Mouse (Mus musculus) neural tube, embryonic 13.5 days (tissue): ENCODE measurements around the gene Olfr279. TPM values are rescaled to one million over a fixed set of nuclear protein-coding genes. Genes with fewer than 3 reads are reported as not detected.

ENCODE experiments used
- ATAC-seq: fragments of 200-750 bp; cut with Nextera tagmentation; 2 replicates; pipeline ENCODE4 v1.8.0; 2017; ENCODE audit warnings: low read depth, mild to moderate bottlenecking, moderate TSS enrichment, moderate library complexity
- H3K27ac ChIP-seq: fragments of 300-500 bp; sonication (generic); replicated peaks from 2 replicates; pipeline ENCODE4 v1.5.1; 2015; ENCODE audit warnings: moderate library complexity, mild to moderate bottlenecking, inconsistent platforms
- H3K27me3 ChIP-seq: fragments of 300-500 bp; sonication (generic); 2 replicates; pipeline ENCODE4 v1.6.1; 2015; ENCODE audit warnings: mild to moderate bottlenecking, inconsistent platforms
- H3K36me3 ChIP-seq: fragments of 300-500 bp; sonication (generic); 2 replicates; pipeline ENCODE4 v1.6.1; 2015; ENCODE audit warnings: mild to moderate bottlenecking, inconsistent platforms
- H3K4me1 ChIP-seq: fragments of 300-500 bp; sonication (generic); replicated peaks from 2 replicates; pipeline ENCODE4 v1.6.1; 2015; ENCODE audit warnings: inconsistent platforms
- H3K4me2 ChIP-seq: fragments of 300-500 bp; sonication (generic); 2 replicates; pipeline ENCODE4 v1.6.1; 2015; ENCODE audit warnings: inconsistent platforms, mild to moderate bottlenecking, moderate library complexity
- H3K4me3 ChIP-seq: fragments of 300-500 bp; sonication (generic); 2 replicates; pipeline ENCODE4 v1.5.1; 2015; ENCODE audit warnings: mild to moderate bottlenecking, inconsistent platforms
- H3K9ac ChIP-seq: fragments of 300-500 bp; sonication (generic); 2 replicates; pipeline ENCODE4 v1.6.1; 2015; ENCODE audit warnings: moderate library complexity, mild to moderate bottlenecking, inconsistent platforms
- H3K9me3 ChIP-seq: fragments of 300-500 bp; sonication (generic); 2 replicates; pipeline ENCODE4 v1.6.1; 2016; ENCODE audit warnings: inconsistent platforms
- WGBS: fragments of 180-500 bp; shearing (Covaris S2); methylation state at CpG from one replicate; pipeline ENCODE4 v1.1.7; 2015; 5-methylcytosine and 5-hydroxymethylcytosine counted together
- microRNA-seq: library from miRNA; unstranded; fragments of <30 nt; microRNA quantifications from one replicate; pipeline ENCODE4, GENCODE M21; 2016
- polyA plus RNA-seq: library from polyadenylated mRNA; unstranded; fragments of >200 nt; fragmentation: Nextera tagmentation; extraction: Ambion mirVana; gene quantifications from 2 replicates; pipeline ENCODE4 v1.2.1, GENCODE M21; 2015

Olfr279 gene
- polyA plus RNA-seq, 1 experiment from 2014 or later, result not detected

GRCm38 (mm10) chr15:98533881-98534627 lies 41.9 kb downstream of the Olfr279 start, which contains the start of gene Kansl2:
Gene Kansl2 (minus strand): TSS chr15:98534264.
- H3K4me3 ChIP-seq, result peak within 1 kb of the TSS; percentile 84
- ATAC-seq, result peak; percentile 100
- H3K27ac ChIP-seq, result peak within 1 kb of the TSS; percentile 100
- no peaks in the 10 kb centered on the region for H3K27me3 ChIP-seq
- H3K4me1 ChIP-seq, result peaks cover 28% of the 10 kb centered on the region
- H3K9me3 ChIP-seq, result no peaks in the 10 kb centered on the region
- H3K4me2 ChIP-seq, result peak within 1 kb of the TSS; percentile 95
- H3K9ac ChIP-seq, result peak within 1 kb of the TSS; percentile 94
- under 1% methylated on average over 69 of the region's 70 CpGs for WGBS
- H3K36me3 ChIP-seq, result peaks cover 37% of the 10 kb centered on the region

GRCm38 (mm10) chr15:98535921-98536320 lies 43.7 kb downstream of the Olfr279 start:
- Histone ChIP-seq H3K27ac (no peak overlapping the region), H3K36me3 (peaks cover 25% of the 10 kb centered on the region), H3K4me1 (peaks cover 26% of the 10 kb centered on the region), H3K4me3 (no peak overlapping the region), H3K27me3 (no peaks in the 10 kb centered on the region), H3K4me2 (no peak overlapping the region), H3K9me3 (no peaks in the 10 kb centered on the region), H3K9ac (no peak overlapping the region)
- 88% methylated on average over 4 of the region's 4 CpGs for WGBS
- no peak for ATAC-seq

GRCm38 (mm10) chr15:98536828-98537510 lies 44.8 kb downstream of the Olfr279 start:
- no peak for ATAC-seq
- Histone ChIP-seq H3K27me3 (no peaks in the 10 kb centered on the region), H3K4me3 (no peak overlapping the region), H3K9ac (no peak overlapping the region), H3K36me3 (peaks cover 26% of the 10 kb centered on the region), H3K9me3 (no peaks in the 10 kb centered on the region), H3K27ac (no peak overlapping the region), H3K4me2 (no peak overlapping the region), H3K4me1 (peaks cover 16% of the 10 kb centered on the region)
- WGBS, result 91% methylated on average over 8 of the region's 8 CpGs

GRCm38 (mm10) chr15:98537923-98538322 lies 45.7 kb downstream of the Olfr279 start:
- H3K9me3 ChIP-seq, result no peaks in the 10 kb centered on the region
- H3K4me1 ChIP-seq, result peaks cover 6% of the 10 kb centered on the region
- H3K27ac ChIP-seq, result no peak overlapping the region
- ATAC-seq, result no peak
- peaks cover 34% of the 10 kb centered on the region for H3K36me3 ChIP-seq
- 80% methylated on average over 4 of the region's 4 CpGs for WGBS
- no peak overlapping the region for H3K4me2 ChIP-seq
- no peak overlapping the region for H3K9ac ChIP-seq
- no peak overlapping the region for H3K4me3 ChIP-seq
- H3K27me3 ChIP-seq, result no peaks in the 10 kb centered on the region

GRCm38 (mm10) chr15:98541064-98541463 lies 48.9 kb downstream of the Olfr279 start:
- Histone ChIP-seq H3K36me3 (peaks cover 64% of the 10 kb centered on the region), H3K4me3 (no peak overlapping the region), H3K4me2 (no peak overlapping the region), H3K4me1 (no peaks in the 10 kb centered on the region), H3K9ac (no peak overlapping the region), H3K27ac (no peak overlapping the region), H3K27me3 (no peaks in the 10 kb centered on the region), H3K9me3 (no peaks in the 10 kb centered on the region)
- WGBS, result 91% methylated on average over 6 of the region's 6 CpGs
- no peak for ATAC-seq

GRCm38 (mm10) chr15:98543341-98543740 lies 51.1 kb downstream of the Olfr279 start:
- H3K9ac ChIP-seq, result no peak overlapping the region
- no peak overlapping the region for H3K27ac ChIP-seq
- H3K27me3 ChIP-seq, result no peaks in the 10 kb centered on the region
- WGBS, result 63% methylated on average over 4 of the region's 4 CpGs
- H3K4me1 ChIP-seq, result no peaks in the 10 kb centered on the region
- no peak for ATAC-seq
- no peak overlapping the region for H3K4me2 ChIP-seq
- peaks cover 78% of the 10 kb centered on the region for H3K36me3 ChIP-seq
- H3K4me3 ChIP-seq, result no peak overlapping the region
- H3K9me3 ChIP-seq, result no peaks in the 10 kb centered on the region

GRCm38 (mm10) chr15:98545151-98545550 lies 52.9 kb downstream of the Olfr279 start:
- no peak overlapping the region for H3K27ac ChIP-seq
- whole genome bisulfite sequencing, result 94% methylated on average over 3 of the region's 3 CpGs
- H3K36me3 ChIP-seq, result peaks cover 86% of the 10 kb centered on the region
- no peak for ATAC-seq
- no peak overlapping the region for H3K9ac ChIP-seq
- no peaks in the 10 kb centered on the region for H3K9me3 ChIP-seq
- no peaks in the 10 kb centered on the region for H3K4me1 ChIP-seq
- H3K4me2 ChIP-seq, result no peak overlapping the region
- H3K27me3 ChIP-seq, result no peaks in the 10 kb centered on the region
- no peak overlapping the region for H3K4me3 ChIP-seq

GRCm38 (mm10) chr15:98546843-98547242 lies 54.6 kb downstream of the Olfr279 start:
- no peak overlapping the region for H3K9ac ChIP-seq
- 93% methylated on average over 5 of the region's 5 CpGs for WGBS
- no peak overlapping the region for H3K4me3 ChIP-seq
- H3K27ac ChIP-seq, result no peak overlapping the region
- no peak for ATAC-seq
- H3K4me2 ChIP-seq, result no peak overlapping the region
- peaks cover 94% of the 10 kb centered on the region for H3K36me3 ChIP-seq
- no peaks in the 10 kb centered on the region for H3K9me3 ChIP-seq
- no peaks in the 10 kb centered on the region for H3K4me1 ChIP-seq
- no peaks in the 10 kb centered on the region for H3K27me3 ChIP-seq

Small RNA genes within 50 kb of the gene (microRNA-seq; reads per million reads assigned to microRNA genes)
- gene Mir1291, result 0.44 reads per million

Other genes starting within 250 kb of the Olfr279 start
- not detected in 2 replicates for gene H1fnt, start 235.1 kb upstream of the Olfr279 start, polyA plus RNA-seq
- 5.5 and 6.5 TPM in 2 replicates for gene Zfp641, start 196.2 kb upstream of the Olfr279 start, polyA plus RNA-seq
- not detected in 2 replicates for gene Olfr285, start 175.0 kb upstream of the Olfr279 start, polyA plus RNA-seq
- gene Olfr284, start 151.4 kb upstream of the Olfr279 start, polyA plus RNA-seq, result not detected in 2 replicates
- not detected in 2 replicates for gene Olfr283, start 111.5 kb upstream of the Olfr279 start, polyA plus RNA-seq
- not detected in 2 replicates for gene Olfr282, start 61.2 kb upstream of the Olfr279 start, polyA plus RNA-seq
- gene Olfr281, start 39.8 kb upstream of the Olfr279 start, polyA plus RNA-seq, result not detected in 2 replicates
- not detected in 2 replicates for gene OR5BS1P, start 22.5 kb upstream of the Olfr279 start, polyA plus RNA-seq
- not detected in 2 replicates for gene Lalba, start 9.7 kb upstream of the Olfr279 start, polyA plus RNA-seq
- 132 and 147 TPM in 2 replicates for gene Kansl2, start 41.9 kb downstream of the Olfr279 start, polyA plus RNA-seq
- gene Ccnt1, start 78.5 kb downstream of the Olfr279 start, polyA plus RNA-seq, result 68.7 and 76.3 TPM in 2 replicates
- not detected in 2 replicates for gene 4930415O20Rik, start 78.6 kb downstream of the Olfr279 start, polyA plus RNA-seq
- 10.4 and 10.7 TPM in 2 replicates for gene Adcy6, start 117.7 kb downstream of the Olfr279 start, polyA plus RNA-seq
- gene Cacnb3, start 138.4 kb downstream of the Olfr279 start, polyA plus RNA-seq, result 124 and 137 TPM in 2 replicates
- 20.5 and 21.7 TPM in 2 replicates for gene Ddx23, start 170.5 kb downstream of the Olfr279 start, polyA plus RNA-seq
- 6.2 and 7.4 TPM in 2 replicates for gene Rnd1, start 185.1 kb downstream of the Olfr279 start, polyA plus RNA-seq
- 2.2 and 4.1 TPM in 2 replicates for gene Ccdc65, start 215.8 kb downstream of the Olfr279 start, polyA plus RNA-seq
- 8.1 and 10.9 TPM in 2 replicates for gene Fkbp11, start 235.8 kb downstream of the Olfr279 start, polyA plus RNA-seq